Mouse (Mus musculus) neural tube, embryonic 12.5 days (tissue): ENCODE measurements around the gene Ankrd54. TPM values are rescaled to one million over a fixed set of nuclear protein-coding genes. Genes with fewer than 3 reads are reported as not detected.
"Not testable (repeated sequence)": the region's sequence is repeated elsewhere in the genome, so short reads cannot be mapped to it uniquely, and the experiment has no call there.

Experiments used
- ATAC-seq: fragments of 200-750 bp; cut with Nextera tagmentation; 2 replicates; pipeline ENCODE4 v1.8.0; 2017; ENCODE audit warnings: low read depth, mild to moderate bottlenecking, moderate TSS enrichment, moderate library complexity; ENCODE audit not compliant: low FRiP score
- H3K27ac ChIP-seq: fragments of 300-500 bp; sonication (generic); 2 replicates; pipeline ENCODE4 v1.5.1; 2016
- H3K27me3 ChIP-seq: fragments of 300-500 bp; sonication (generic); replicated peaks from 2 replicates; pipeline ENCODE4 v1.6.1; 2016; ENCODE audit warnings: mild to moderate bottlenecking
- H3K36me3 ChIP-seq: fragments of 300-500 bp; sonication (generic); 2 replicates; pipeline ENCODE4 v1.6.1; 2016; ENCODE audit warnings: mild to moderate bottlenecking
- H3K4me1 ChIP-seq: fragments of 300-500 bp; sonication (generic); 2 replicates; pipeline ENCODE4 v1.6.1; 2016
- H3K4me2 ChIP-seq: fragments of 300-500 bp; sonication (generic); replicated peaks from 2 replicates; pipeline ENCODE4 v1.6.1; 2016; ENCODE audit warnings: mild to moderate bottlenecking
- H3K4me3 ChIP-seq: fragments of 300-500 bp; sonication (generic); 2 replicates; pipeline ENCODE4 v1.5.1; 2016
- H3K9ac ChIP-seq: fragments of 300-500 bp; sonication (generic); 2 replicates; pipeline ENCODE4 v1.6.1; 2016; ENCODE audit warnings: mild to moderate bottlenecking
- H3K9me3 ChIP-seq: fragments of 300-500 bp; sonication (generic); 2 replicates; pipeline ENCODE4 v1.6.1; 2016; ENCODE audit warnings: mild to moderate bottlenecking
- WGBS: fragments of 180-500 bp; shearing (Covaris S2); methylation state at CpG from one replicate; pipeline ENCODE4 v1.1.7; 2016; 5-methylcytosine and 5-hydroxymethylcytosine counted together
- polyA plus RNA-seq: library from polyadenylated mRNA; unstranded; fragments of >200 nt; fragmentation: Nextera tagmentation; extraction: Ambion mirVana; gene quantifications from 2 replicates; pipeline ENCODE4 v1.2.1, GENCODE M21; 2016

Ankrd54 gene
- polyA plus RNA-seq, 1 experiment from 2014 or later, result 62.5 TPM

- Histone ChIP-seq H3K9ac (no peak overlapping the region), H3K4me3 (no peak overlapping the region), H3K4me2 (no peak overlapping the region), H3K36me3 (no peaks in the 10 kb centered on the region), H3K27ac (no peak overlapping the region), H3K4me1 (peaks cover under 1% of the 10 kb centered on the region; the same call in 1 of the 2 replicates), H3K27me3 (no peaks in the 10 kb centered on the region), H3K9me3 (no peaks in the 10 kb centered on the region)
- no peak for ATAC-seq
- 64% methylated on average over 3 of the region's 3 CpGs for WGBS
These were observed 43.8 kb downstream of the Ankrd54 start for GRCm38 (mm10) chr15:79018886-79019285.

GRCm38 (mm10) chr15:79018191-79018590 is 44.5 kb downstream of the Ankrd54 start:
- ATAC-seq, result no peak
- Histone ChIP-seq H3K27ac (no peak overlapping the region), H3K27me3 (no peaks in the 10 kb centered on the region), H3K4me2 (no peak overlapping the region), H3K9ac (no peak overlapping the region), H3K9me3 (no peaks in the 10 kb centered on the region), H3K36me3 (no peaks in the 10 kb centered on the region), H3K4me3 (no peak overlapping the region), H3K4me1 (peaks cover 7% of the 10 kb centered on the region; the same call in 1 of the 2 replicates)
- 32% methylated on average over 4 of the region's 4 CpGs for WGBS

GRCm38 (mm10) chr15:79013382-79013781 is 49.3 kb downstream of the Ankrd54 start:
- WGBS, result 49% methylated on average over 7 of the region's 7 CpGs
- H3K27ac ChIP-seq, result no peak overlapping the region
- peak; percentile 26; the same call in 1 of the 2 replicates for ATAC-seq
- no peaks in the 10 kb centered on the region for H3K27me3 ChIP-seq
- H3K9me3 ChIP-seq, result no peaks in the 10 kb centered on the region
- peaks cover 26% of the 10 kb centered on the region for H3K4me1 ChIP-seq
- no peak overlapping the region for H3K9ac ChIP-seq
- H3K36me3 ChIP-seq, result no peaks in the 10 kb centered on the region
- H3K4me2 ChIP-seq, result no peak overlapping the region
- H3K4me3 ChIP-seq, result no peak overlapping the region

GRCm38 (mm10) chr15:79011550-79011949 is 51.1 kb downstream of the Ankrd54 start:
- WGBS, result 31% methylated on average over 10 of the region's 10 CpGs
- Histone ChIP-seq H3K27ac (no peak overlapping the region), H3K4me3 (no peak overlapping the region), H3K4me1 (peaks cover 26% of the 10 kb centered on the region), H3K27me3 (no peaks in the 10 kb centered on the region), H3K9me3 (no peaks in the 10 kb centered on the region), H3K4me2 (0 out of 2 replicates have a peak overlapping the region, but pooled peaks have one; percentile 2), H3K9ac (no peak overlapping the region), H3K36me3 (peaks cover 8% of the 10 kb centered on the region)
- no peak for ATAC-seq

GRCm38 (mm10) chr15:79009734-79010133 is 53.0 kb downstream of the Ankrd54 start:
- WGBS, result 72% methylated on average over 5 of the region's 5 CpGs
- Histone ChIP-seq H3K27me3 (no peaks in the 10 kb centered on the region), H3K4me3 (no peak overlapping the region), H3K27ac (no peak overlapping the region; the same call in 1 of the 2 replicates), H3K9me3 (no peaks in the 10 kb centered on the region), H3K9ac (no peak overlapping the region), H3K4me1 (peaks cover 26% of the 10 kb centered on the region), H3K36me3 (peaks cover 24% of the 10 kb centered on the region), H3K4me2 (no peak overlapping the region)
- no peak for ATAC-seq

GRCm38 (mm10) chr15:79007836-79008235 is 54.9 kb downstream of the Ankrd54 start:
- not testable (repeated sequence) for H3K9me3 ChIP-seq, H3K27me3 ChIP-seq, ATAC-seq, H3K4me3 ChIP-seq, H3K4me2 ChIP-seq, H3K27ac ChIP-seq, H3K9ac ChIP-seq
- Histone ChIP-seq H3K4me1 (peaks cover 17% of the 10 kb centered on the region), H3K36me3 (peaks cover 43% of the 10 kb centered on the region)
- WGBS, result 89% methylated on average over 6 of the region's 6 CpGs

GRCm38 (mm10) chr15:79007059-79007458 is 55.6 kb downstream of the Ankrd54 start:
- Histone ChIP-seq H3K4me1 (peaks cover 15% of the 10 kb centered on the region), H3K36me3 (peaks cover 50% of the 10 kb centered on the region), H3K9me3 (no peaks in the 10 kb centered on the region), H3K9ac (no peak overlapping the region), H3K27me3 (no peaks in the 10 kb centered on the region), H3K4me2 (no peak overlapping the region), H3K4me3 (no peak overlapping the region), H3K27ac (no peak overlapping the region)
- no peak for ATAC-seq
- WGBS, result 91% methylated on average over 5 of the region's 5 CpGs

- no peak for ATAC-seq
- Histone ChIP-seq H3K4me1 (peaks cover 10% of the 10 kb centered on the region), H3K36me3 (peaks cover 55% of the 10 kb centered on the region), H3K4me2 (no peak overlapping the region), H3K9me3 (no peaks in the 10 kb centered on the region), H3K9ac (no peak overlapping the region), H3K27me3 (no peaks in the 10 kb centered on the region), H3K27ac (no peak overlapping the region), H3K4me3 (no peak overlapping the region)
- WGBS, result 74% methylated on average over 3 of the region's 3 CpGs
These were observed 56.1 kb downstream of the Ankrd54 start for GRCm38 (mm10) chr15:79006638-79007037.

GRCm38 (mm10) chr15:79005581-79005980 is 57.1 kb downstream of the Ankrd54 start:
- Histone ChIP-seq H3K4me2 (no peak overlapping the region), H3K9ac (no peak overlapping the region), H3K27ac (no peak overlapping the region), H3K9me3 (no peaks in the 10 kb centered on the region), H3K4me3 (no peak overlapping the region), H3K4me1 (0 out of 2 replicates have a peak, but pooled peaks cover 6% of the 10 kb centered on the region), H3K27me3 (no peaks in the 10 kb centered on the region), H3K36me3 (peaks cover 65% of the 10 kb centered on the region)
- WGBS, result 87% methylated on average over 9 of the region's 9 CpGs
- no peak for ATAC-seq

Other genes with a start within 250 kb of the Ankrd54 start
- gene Cdc42ep1, start 220.3 kb downstream of the Ankrd54 start, polyA plus RNA-seq, result 14.9 and 17.6 TPM in 2 replicates
- gene Lgals2, start 207.4 kb downstream of the Ankrd54 start, polyA plus RNA-seq, result not detected in 2 replicates
- 55.6 and 57.5 TPM in 2 replicates for gene Gga1, start 185.7 kb downstream of the Ankrd54 start, polyA plus RNA-seq
- 0.28 and 0.32 TPM in 2 replicates for gene Gm49510, start 163.2 kb downstream of the Ankrd54 start, polyA plus RNA-seq
- gene Sh3bp1, start 163.1 kb downstream of the Ankrd54 start, polyA plus RNA-seq, result 9.6 and 10.0 TPM in 2 replicates
- 44.6 and 47.1 TPM in 2 replicates for gene Pdxp, start 149.0 kb downstream of the Ankrd54 start, polyA plus RNA-seq
- 327 and 328 TPM in 2 replicates for gene Lgals1, start 136.2 kb downstream of the Ankrd54 start, polyA plus RNA-seq
- gene Nol12, start 128.0 kb downstream of the Ankrd54 start, polyA plus RNA-seq, result 58.4 and 62.4 TPM in 2 replicates
- 35.2 and 42.0 TPM in 2 replicates for gene Triobp, start 115.2 kb downstream of the Ankrd54 start, polyA plus RNA-seq
- gene H1f0, start 34.4 kb downstream of the Ankrd54 start, polyA plus RNA-seq, result 487 and 528 TPM in 2 replicates
- not detected in 2 replicates for gene Galr3, start 21.0 kb downstream of the Ankrd54 start, polyA plus RNA-seq
- gene Eif3l, start 12.3 kb upstream of the Ankrd54 start, polyA plus RNA-seq, result 197 and 205 TPM in 2 replicates
- gene Micall1, start 46.0 kb upstream of the Ankrd54 start, polyA plus RNA-seq, result 12.0 and 12.5 TPM in 2 replicates
- 318 and 338 TPM in 2 replicates for gene Polr2f, start 78.1 kb upstream of the Ankrd54 start, polyA plus RNA-seq
- 9.4 and 11.7 TPM in 2 replicates for gene 1700088E04Rik, start 78.4 kb upstream of the Ankrd54 start, polyA plus RNA-seq
- 27.4 and 35.8 TPM in 2 replicates for gene Sox10, start 102.3 kb upstream of the Ankrd54 start, polyA plus RNA-seq
- 72.6 and 78.2 TPM in 2 replicates for gene Pick1, start 166.3 kb upstream of the Ankrd54 start, polyA plus RNA-seq
- gene Gm49486, start 166.5 kb upstream of the Ankrd54 start, polyA plus RNA-seq, result 1.3 and 1.5 TPM in 2 replicates
- 0.14 and 0.27 TPM in 2 replicates for gene Slc16a8, start 191.9 kb upstream of the Ankrd54 start, polyA plus RNA-seq
- gene Baiap2l2, start 222.6 kb upstream of the Ankrd54 start, polyA plus RNA-seq, result 2.6 and 2.7 TPM in 2 replicates